Comparison of ENCODE assay signal across 12 mouse cellular contexts in the genomic region with DNA sequence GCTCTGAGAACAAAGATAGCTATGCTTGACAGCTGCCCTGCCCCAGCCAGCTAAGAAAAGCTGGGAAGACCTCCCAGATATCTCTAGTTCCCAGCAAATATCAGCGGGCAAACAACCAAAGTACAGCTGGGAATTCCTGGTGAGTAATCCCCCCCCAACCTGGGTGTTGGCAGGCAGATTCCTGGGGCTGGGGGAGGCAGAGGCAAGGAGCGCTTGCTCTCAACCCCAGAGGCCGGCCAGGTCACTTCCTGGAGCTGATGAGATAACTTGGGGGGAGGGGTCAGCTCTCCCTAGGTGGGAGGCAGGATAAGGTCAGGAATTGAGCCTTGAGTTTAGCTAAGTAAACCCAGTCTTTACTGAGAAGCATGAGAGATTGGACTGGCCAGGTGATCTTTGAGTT. TPM values are rescaled to one million over a fixed set of nuclear protein-coding genes. Genes with fewer than 3 reads are reported as not detected.
DNase-seq lines count a peak whose midpoint lies in the region; ATAC-seq and TF ChIP-seq lines count a peak whose summit lies in the region.
"Had no signal": no experiment of that assay in that cellular context is flagged by ENCODE, and none has a peak within 500 bp of the region (broad histone marks: within the 10 kb centered on the region; RNA-seq: fewer than 3 reads in every experiment).

No protein-coding gene starts in this region.

- H3K9me3 ChIP-seq in kidney, embryonic 15.5 days (replicated peaks): no peaks in the 10 kb centered on the region
- no peaks in the 10 kb centered on the region for H3K9me3 ChIP-seq in stomach, postnatal 0 days (ENCODE audit: control insufficient read depth, low read length)
- H3K9me3 ChIP-seq: forebrain, embryonic 15.5 days; hindbrain, embryonic 13.5 days had no signal

- H3K4me1 ChIP-seq in kidney, embryonic 15.5 days: peaks cover 28% of the 10 kb centered on the region
- no peaks in the 10 kb centered on the region for H3K4me1 ChIP-seq in stomach, postnatal 0 days (replicated peaks; ENCODE audit: control insufficient read depth, insufficient read depth)

- H3K27ac ChIP-seq in kidney, embryonic 15.5 days: peak overlapping the region; percentile 70
- H3K27ac ChIP-seq in stomach, postnatal 0 days (replicated peaks): no peak overlapping the region
- H3K27ac ChIP-seq: forebrain, embryonic 15.5 days; hindbrain, embryonic 13.5 days had no signal

- DNase-seq in kidney, adult 9 months: no peak
- peak; percentile 16 for DNase-seq in retina, postnatal 1 day
- no peak for DNase-seq in retina, embryonic 14.5 days (ENCODE audit: low spot score)
- peak; percentile 70 for DNase-seq in embryo, embryonic 9.5 days (ENCODE audit: extremely low spot score)
- DNase-seq in stomach, postnatal 0 days (ENCODE audit: low spot score): peak; percentile 54
- DNase-seq in layer of hippocampus, postnatal 10 days (ENCODE audit: low spot score in 2 of 2): no peak
- DNase-seq in spleen, postnatal 36 days (ENCODE audit: low spot score in 2 of 2): no peak
- DNase-seq: cerebellum, postnatal 36 days had no signal

- no peak; the same call in 1 of the 2 replicates for ATAC-seq in kidney, embryonic 15.5 days (replicated peaks; ENCODE audit: low FRiP score)
- peak; percentile 53; the same call in 1 of the 2 replicates for ATAC-seq in stomach, postnatal 0 days (ENCODE audit: low FRiP score, low TSS enrichment)
- ATAC-seq: forebrain, embryonic 15.5 days; Patski had no signal

- H3K36me3 ChIP-seq in kidney, embryonic 15.5 days: no peaks in the 10 kb centered on the region
- H3K36me3 ChIP-seq in stomach, postnatal 0 days (ENCODE audit: control insufficient read depth, insufficient read depth, low read length): no peaks in the 10 kb centered on the region
- H3K36me3 ChIP-seq: forebrain, embryonic 15.5 days; hindbrain, embryonic 13.5 days had no signal

- no peak for TF ChIP-seq EP300 in stomach, postnatal 0 days (optimal IDR thresholded peaks at IDR 0.05)

- no peaks in the 10 kb centered on the region for H3K27me3 ChIP-seq in kidney, embryonic 15.5 days
- no peaks in the 10 kb centered on the region for H3K27me3 ChIP-seq in stomach, postnatal 0 days (ENCODE audit: control insufficient read depth, insufficient read depth, low read length)
- H3K27me3 ChIP-seq: forebrain, embryonic 15.5 days; hindbrain, embryonic 13.5 days; Patski had no signal

- H3K9ac ChIP-seq in kidney, embryonic 15.5 days: no peak overlapping the region
- H3K9ac ChIP-seq in stomach, postnatal 0 days (ENCODE audit: low read length): no peak overlapping the region
- H3K9ac ChIP-seq: forebrain, embryonic 15.5 days; hindbrain, embryonic 13.5 days had no signal

- WGBS in kidney, embryonic 15.5 days: 6% methylated on average over 3 of the region's 3 CpGs
- WGBS in stomach, postnatal 0 days: 25% methylated on average over 3 of the region's 3 CpGs

- no peak for TF ChIP-seq CTCF in stomach, postnatal 0 days (IDR thresholded peaks at IDR 0.05; ENCODE audit: low read depth)

- no peak overlapping the region for H3K4me3 ChIP-seq in kidney, embryonic 15.5 days (replicated peaks)
- no peak overlapping the region for H3K4me3 ChIP-seq in stomach, postnatal 0 days (ENCODE audit: low read depth, low read length)
- H3K4me3 ChIP-seq: forebrain, embryonic 15.5 days; hindbrain, embryonic 13.5 days had no signal

- no peak overlapping the region for H3K4me2 ChIP-seq in kidney, embryonic 15.5 days
- no peak overlapping the region for H3K4me2 ChIP-seq in stomach, postnatal 0 days (replicated peaks; ENCODE audit: low read depth)
- H3K4me2 ChIP-seq: forebrain, embryonic 15.5 days; hindbrain, embryonic 13.5 days had no signal

RNA-seq across cellular contexts. Expression of gene Actn1, which starts 10.8 kb away (rescaled TPM):
- polyA plus RNA-seq in kidney, embryonic 15.5 days (2015; fragmentation: Nextera tagmentation; extraction: Ambion mirVana): 46.0 and 47.6 TPM in 2 replicates
- polyA plus RNA-seq in stomach, postnatal 0 days (2015; fragmentation: Nextera tagmentation; extraction: Ambion mirVana): 32.2 and 36.8 TPM in 2 replicates
- total RNA-seq in layer of hippocampus, postnatal 10 days (2021): 10 to 100 TPM; 69.2 to 77.9 TPM

Comparison
In these comparisons a context has a peak if more than half of its experiments do, and no peak if none do; other contexts are left out.
1. DNase-seq: peak in retina, postnatal 1 day (single experiment), embryo, embryonic 9.5 days (single experiment) and stomach, postnatal 0 days (single experiment); none in kidney, adult 9 months (single experiment), retina, embryonic 14.5 days (single experiment), layer of hippocampus, postnatal 10 days (0 of 2) and spleen, postnatal 36 days (0 of 2).